Mouse (Mus musculus) right cerebral cortex, postnatal 10 days (tissue): Measurements from ENCODE around the gene Insl5.

ENCODE experiments used
- DNase-seq, 2 experiments: peaks; one replicate each; pipeline ENCODE4 v3.0.0; 2021; ENCODE audit warnings: low spot score in 2 of 2

The Insl5 gene

DNA sequence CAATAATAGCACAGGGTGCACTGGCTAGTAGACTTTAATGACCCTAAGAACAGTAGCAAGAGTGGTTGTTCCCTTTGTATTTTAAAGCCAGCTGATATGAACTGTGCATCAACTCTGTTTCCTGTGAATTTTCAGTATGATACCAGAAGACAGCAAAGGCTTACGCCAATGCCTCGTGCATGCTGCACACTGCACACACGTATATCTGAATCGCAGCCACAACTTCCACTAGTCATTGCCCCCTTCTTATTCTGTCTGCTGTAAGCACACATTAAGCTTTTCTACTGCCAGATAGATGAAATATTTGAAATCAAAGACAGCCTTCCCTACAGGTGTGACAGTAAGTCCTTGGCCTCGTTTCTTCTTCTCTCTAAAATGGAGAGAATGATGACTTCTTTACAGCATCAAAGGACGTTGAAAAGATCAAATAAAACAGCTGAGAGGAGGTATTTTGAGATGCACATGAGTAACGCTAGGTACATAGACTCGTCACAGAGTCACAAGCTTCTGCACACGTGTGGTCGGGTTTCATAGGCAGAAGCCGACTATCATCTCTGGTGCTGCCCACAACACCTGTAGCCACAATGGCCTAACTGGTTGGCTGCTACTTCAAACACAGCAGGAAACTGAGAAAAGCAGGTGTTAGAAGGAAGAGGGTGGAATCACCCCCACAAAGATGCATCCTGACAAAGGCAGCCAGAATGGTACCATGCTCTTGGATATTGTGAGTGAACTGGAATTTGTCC, 35.9 kb downstream of the Insl5 start:
- no peak for DNase-seq

DNA sequence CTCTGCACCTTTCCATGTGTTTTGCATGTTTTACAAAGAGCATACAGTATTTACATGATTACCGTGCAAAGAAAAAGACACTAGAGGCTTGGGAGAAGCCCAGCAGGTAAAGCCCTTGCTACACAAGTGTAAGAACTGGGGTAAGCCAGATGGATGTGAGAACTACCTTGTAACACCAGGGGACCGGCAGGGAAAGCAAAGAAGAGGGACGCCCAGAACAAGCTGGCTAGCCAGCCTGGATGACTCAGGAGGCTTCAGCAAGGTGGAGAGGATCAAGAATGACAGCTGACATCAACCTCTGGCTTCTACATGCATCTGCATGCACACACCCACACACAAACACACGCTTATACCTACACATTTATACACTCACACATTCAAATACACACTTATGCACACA, 36.6 kb downstream of the Insl5 start:
- no peak for DNase-seq

DNA sequence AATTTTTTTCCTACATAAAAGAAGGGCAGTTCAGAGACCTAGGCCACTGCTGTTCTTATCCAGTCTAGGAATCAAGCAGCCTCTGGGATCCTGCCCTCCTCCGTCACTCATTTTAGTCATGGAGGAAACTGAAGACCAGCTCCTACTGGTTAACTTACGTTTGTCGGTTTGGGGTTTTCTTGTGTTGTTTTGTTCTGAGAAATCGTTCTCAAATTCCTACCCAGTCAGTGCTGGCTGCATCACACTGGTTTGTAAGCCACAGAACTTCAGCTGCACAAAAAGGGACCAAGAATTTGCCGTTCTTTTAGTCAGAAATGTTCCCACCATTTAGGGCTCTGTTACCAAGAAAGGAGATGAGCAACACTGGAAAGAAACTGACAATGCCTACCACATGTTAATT, 37.3 kb downstream of the Insl5 start:
- DNase-seq, result no peak

DNA sequence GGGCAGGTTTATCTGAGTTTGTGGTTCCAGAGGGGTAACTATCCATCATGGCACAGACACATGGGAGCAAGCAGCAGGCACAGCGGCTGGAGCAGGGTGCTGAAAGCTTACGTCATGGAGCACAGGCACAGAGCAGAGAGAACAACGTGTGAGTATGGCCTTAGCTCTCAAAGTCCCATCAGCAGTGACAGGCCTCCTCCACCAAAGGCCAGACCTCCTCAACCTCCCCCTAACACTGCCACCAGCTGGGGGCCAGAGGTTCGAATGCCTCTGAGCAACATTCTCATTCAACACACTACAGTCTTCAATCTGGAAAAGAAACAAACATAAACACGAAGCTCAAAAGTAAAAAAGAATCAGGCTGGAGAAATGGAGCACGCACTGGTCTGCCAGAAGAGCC, 38.1 kb downstream of the Insl5 start:
- DNase-seq, result no peak

DNA sequence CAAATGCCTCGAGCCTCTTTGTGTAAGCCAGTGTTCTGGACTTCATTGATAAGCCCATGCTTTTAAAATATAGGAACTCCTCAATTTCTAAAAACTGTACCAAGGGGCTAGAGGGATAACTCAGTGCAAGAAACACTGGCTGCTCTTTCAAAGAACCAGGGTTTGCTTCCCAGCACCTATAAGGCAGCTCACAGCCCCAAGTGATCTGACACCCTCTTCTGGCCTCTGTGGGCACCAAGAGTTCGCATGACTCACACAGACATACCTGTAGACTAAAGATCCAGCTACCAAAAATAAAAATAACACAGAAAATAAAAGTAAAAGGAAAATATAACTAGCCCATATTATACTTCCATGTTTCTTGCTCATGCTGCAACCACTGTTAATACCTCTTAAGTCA, 38.9 kb downstream of the Insl5 start:
- DNase-seq, result no peak

DNA sequence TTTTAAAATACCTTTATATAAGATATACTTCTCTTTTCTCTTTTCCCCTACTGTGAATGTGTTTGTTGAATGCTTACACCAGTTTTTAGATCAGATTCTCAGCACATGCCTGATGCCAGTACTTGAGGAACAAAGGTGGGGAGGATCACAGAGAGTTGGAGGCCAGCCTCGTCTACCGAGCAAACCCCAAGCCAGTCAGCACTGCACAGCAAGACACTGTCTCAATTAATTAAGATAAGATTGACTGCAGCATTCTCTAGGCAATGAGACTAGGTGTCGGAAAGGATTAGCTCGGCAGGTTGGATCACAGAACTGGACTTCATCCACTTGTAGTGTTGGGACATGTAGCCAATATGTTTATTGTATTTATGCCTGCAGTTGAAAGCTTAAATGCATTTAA, 39.3 kb downstream of the Insl5 start:
- no peak for DNase-seq

DNA sequence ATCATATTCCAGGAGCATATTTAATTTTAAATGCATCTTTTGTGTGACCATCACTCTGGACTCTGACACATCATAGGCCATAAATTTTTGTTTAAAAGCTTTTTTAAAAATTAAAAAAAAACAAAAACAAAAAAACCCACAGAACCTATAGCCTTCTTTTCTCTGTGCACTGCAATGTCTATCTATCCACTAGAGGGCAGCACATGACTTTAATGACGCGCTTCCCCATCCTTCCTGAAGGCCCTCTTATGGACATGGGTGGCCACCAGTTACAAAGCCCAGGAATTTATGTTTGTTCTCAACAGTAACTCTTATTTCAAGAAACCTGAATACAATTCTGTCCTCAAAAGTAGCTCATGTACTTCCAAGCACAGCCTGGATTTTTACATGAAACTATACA, 39.7 kb downstream of the Insl5 start:
- peak; percentile 68 to 70 for DNase-seq

DNA sequence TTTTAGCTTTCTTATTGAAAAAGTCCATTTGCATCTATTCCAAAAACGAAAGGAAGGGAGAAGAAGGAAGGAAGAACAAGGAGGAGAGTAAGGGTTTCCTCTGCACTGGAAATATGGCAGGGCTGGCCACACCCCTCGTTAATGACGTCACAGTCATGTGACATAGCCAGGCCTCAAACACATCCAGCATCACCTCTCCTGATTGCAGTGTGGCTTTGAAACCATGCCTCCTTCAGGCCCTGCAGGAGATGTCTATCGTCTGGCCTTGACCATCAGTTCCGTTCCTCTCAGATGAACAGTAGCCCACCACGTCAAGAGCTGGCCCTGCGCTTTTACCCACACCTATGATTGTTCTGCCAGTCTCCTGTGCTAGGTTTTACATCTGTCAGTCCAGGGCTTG, 40.5 kb downstream of the Insl5 start:
- no peak for DNase-seq

DNA sequence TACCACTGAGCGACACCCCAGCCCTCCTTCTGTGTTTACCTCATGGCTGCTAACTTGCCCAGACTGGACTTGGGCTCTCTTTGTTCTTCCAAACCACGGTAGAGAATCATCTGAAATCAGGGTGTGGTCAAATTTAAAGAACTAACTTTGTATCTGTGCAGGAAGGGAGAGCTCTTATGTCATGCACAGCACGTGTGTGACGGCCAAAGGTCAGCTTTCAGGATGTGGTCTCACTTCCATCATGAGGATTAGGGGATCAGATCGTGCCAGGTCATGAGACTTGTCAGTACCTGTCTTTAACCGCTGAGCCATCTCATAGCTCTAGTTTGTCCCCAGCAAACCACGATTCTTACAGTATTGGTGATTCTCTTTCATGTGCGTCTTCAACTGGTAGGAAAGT, 44.9 kb downstream of the Insl5 start:
- DNase-seq, result no peak

DNA sequence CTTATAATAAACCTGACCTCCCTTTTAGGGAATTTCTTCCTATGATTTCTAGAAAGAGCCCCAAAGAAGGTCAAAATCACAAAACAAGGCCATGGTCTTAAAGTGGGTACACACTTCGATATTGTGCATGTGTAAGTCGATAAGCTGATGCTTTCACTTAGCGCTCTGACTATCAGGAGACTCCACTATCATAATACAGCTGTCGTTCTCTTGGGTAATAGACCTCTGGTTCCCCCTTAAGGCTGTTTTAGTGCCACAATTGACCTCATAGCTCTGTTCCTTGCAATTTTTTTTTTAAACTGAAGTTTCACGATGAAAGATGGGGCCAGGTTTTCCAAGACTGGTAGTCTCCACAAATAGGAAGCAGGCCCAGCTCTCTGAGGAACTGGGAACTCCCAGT, 47.3 kb downstream of the Insl5 start:
- no peak for DNase-seq

DNA sequence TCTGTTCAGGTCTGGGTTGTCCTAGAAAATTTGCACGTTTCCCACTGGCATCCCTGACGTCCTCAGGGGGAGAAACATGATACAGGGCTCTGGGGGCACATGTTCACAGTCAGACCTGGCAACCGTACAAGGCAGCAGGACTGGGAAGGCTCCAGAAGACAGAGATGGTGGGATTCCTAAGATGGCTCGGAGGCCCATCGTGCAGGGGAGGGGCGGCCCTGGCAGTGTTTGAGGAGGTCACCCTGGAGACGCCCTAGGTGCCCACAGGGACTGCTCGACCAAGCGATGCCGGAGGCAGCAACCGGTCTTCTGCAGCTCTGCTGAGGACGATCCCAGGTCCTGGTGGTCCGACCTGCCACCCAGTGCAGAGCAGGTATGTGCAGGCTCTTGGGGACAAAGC, 48.2 kb downstream of the Insl5 start, which contains the start of gene Tctex1d1:
Gene Tctex1d1 (plus strand): TSS at position 167 of the 400 bp plus-strand sequence.
- peak; percentile 41 to 45 for DNase-seq

DNA sequence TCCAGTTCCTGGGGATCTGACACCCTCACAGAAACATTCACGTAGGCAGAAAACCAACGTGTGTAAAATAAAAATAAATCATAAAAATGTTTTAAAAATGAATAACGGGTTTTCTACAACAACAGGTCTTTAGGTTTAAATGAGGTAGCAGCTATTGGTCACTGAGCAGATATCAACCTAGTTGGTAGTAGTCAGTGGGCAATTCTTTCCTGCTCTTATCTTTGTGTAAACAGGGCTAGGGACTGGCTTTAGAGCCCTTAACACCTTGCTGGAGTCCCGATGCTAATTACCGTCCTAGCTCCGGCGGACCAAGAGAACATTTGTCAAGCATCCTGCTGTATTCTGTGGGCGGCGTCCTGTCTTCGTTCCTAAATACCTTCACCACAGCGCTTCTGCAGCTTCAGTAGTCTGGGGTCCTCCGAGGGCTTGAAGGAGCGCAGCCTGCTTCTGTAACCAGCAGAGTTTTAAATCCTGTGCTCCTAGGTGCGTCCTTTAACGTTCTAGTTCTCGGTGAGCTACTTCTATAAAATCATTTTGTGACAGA, 48.8 kb downstream of the Insl5 start:
- DNase-seq, result no peak

DNA sequence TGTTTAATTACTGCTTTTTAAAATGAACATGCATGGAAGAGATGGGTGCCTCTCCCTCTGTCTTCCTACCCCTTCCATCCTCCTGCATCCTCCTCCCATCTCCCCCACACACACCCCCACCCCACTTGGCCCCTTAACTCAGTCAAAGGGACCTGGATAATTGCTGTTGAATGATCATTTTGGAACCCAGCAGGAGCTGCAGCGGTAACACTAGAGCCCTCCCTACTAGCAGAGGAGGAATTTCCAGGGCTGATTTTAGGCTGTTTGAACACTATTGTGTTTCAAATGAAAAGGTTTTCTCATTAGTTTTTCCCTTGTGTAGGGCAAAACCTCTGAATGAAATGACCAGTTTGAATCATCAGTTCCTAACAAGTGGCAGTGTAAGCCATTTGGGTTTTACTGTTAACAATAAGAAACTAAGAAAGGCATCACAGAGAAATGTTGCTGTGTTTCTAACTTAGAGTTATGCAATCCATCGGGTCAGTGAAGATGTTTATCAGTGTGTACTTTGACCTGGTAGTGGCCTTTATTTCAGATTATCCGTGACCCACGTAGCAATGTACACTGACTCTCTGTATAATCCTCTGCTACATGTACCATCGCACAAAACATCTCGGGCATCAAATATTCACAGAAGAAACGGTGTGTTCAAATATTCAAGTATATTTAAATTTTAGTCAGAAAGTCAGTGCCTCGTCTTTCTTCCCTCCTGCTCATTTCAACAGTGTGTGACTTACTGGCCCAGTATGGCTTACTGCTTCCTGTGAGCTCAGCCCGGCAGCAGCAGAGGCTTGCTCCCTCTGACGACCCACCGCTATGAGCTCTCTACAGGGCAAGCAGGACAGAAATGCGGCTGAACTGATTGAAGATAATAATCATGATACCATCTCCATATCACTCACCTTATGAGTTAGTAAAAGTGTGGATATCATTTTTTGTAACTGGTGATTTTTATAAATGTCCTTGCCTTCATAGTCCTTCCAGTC, 50.1 kb downstream of the Insl5 start:
- DNase-seq, result no peak

DNA sequence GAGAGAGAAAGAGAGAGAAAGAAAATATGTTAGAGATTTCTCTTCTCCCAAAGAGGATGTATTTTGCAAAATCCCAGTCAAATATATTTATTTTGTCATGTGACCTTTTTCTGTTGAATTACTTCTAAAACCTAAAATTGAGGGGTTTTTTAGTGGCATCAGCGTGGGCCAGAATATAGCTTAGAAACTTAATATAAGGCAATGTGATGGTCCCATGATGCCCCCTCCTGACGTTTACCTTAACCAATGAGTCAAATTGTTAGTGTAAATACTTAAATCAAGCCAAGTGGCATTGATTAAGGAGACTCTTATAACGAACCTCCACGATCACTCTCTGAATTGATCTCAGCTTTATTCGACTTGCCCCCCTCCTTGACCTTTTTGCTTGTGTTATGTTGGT, 52.5 kb downstream of the Insl5 start:
- no peak for DNase-seq

DNA sequence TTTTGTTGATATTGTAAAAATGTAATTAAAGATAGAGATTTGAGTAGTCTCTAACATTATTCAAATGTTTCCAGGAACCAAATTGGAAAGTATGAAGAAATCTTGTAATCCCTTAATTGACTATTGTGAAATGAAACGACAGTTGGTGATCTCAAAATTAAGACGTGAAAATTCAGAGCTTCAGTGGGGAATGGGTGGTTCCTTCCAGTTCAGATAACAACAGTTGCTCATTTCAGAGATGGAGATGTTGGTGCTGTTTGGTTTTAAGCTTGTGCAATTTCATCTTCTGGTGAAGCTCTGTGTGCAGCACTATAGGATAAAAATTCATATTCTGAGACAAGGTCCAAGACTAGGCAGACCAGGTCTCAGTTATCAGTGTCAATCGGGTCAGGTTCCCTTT, 54.6 kb downstream of the Insl5 start:
- no peak for DNase-seq

DNA sequence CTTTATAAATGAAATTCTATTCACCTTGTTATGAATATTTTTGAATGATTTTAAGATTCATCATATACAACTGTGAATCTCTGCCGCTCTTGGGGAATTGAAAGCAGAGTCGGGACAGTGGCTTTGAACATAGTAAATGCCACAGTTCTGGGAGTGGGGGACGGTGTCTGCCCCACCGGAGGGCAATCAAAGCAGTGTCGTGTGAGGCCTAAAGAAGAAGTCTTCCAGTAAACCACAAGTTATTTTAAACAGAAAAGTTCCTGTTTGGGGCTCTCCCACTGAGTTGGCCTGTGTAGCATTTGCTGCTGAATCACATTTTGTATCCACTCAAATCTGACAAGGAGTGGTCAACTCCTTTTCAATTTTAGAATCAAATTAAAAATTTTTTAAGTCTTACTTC, 55.5 kb downstream of the Insl5 start:
- no peak for DNase-seq

DNA sequence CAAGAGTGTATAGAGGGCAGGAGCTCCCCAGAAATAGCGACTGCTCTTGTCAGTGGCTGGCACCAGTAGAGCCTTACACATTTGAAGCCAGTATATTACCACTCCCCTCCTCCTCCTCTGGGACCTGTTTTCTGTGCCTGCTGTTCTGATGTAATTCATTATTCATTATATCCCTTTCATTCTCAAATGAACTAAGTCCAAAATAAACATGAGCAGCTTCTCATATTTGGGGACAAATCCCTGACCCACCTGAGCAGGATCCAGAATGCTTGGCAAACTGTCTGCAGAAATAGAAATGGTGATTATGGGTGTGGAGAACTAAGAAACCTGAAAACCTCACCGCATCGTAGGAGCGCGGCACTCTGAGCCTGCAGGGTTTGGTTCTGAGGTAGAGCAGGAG, 57.0 kb downstream of the Insl5 start:
- no peak for DNase-seq
